Mouse (Mus musculus): ENCODE data around the gene Arid1b.

DNA sequence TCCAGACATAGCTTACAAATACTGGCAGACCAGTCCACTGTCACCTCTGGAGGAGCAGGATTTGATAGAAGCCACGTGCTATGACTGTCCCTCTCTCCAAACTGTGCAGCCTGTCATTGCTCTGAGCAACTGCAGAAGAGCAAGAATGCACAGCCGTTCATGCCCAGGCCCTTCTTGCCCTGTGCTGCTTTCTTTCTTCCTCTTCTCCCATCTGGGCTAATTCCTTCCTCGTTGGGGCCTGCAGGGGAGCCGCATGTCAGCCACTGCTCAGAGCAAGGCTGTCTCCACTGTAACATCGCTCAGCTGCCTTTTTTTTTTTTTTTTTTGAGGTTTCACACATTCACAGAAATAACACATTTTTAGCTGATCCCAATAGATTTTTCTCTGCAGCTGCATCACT is 315.8 kb downstream of the Arid1b start:
- no peak for TF ChIP-seq POLR2A (IDR thresholded peaks at IDR 0.05; ENCODE audit: borderline replicate concordance, extremely low read depth, insufficient read depth, insufficient read length, poor library complexity, severe bottlenecking)
- TF ChIP-seq CTCF (IDR thresholded peaks at IDR 0.05; ENCODE audit: borderline replicate concordance, extremely low read depth, insufficient read depth, insufficient read length), result no peak
